In the genomic region with DNA sequence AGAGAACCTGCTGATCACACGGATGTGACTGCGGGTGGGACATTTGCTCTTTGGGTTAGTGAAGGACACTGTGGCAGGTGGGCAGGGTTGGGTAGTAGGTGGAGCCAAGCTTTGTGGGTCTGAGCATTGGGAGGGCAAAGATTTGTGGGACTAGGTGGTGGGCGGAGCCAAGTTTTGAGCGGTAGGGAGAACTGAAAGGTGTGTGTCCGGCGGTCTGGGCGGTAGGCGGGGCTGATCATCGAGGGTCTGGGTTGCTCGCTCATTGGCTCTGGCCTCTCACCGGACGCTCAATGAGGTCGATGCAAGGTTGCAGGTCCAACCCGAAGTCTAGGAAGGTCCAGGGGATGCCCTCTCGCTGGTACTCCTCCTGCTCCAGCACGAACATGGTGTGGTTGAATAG, we compare ENCODE assay signal across 12 mouse cellular contexts. TPM values are rescaled to one million over a fixed set of nuclear protein-coding genes. Genes with fewer than 3 reads are reported as not detected.
DNase-seq lines count a peak whose midpoint lies in the region; ATAC-seq and TF ChIP-seq lines count a peak whose summit lies in the region.
"Had no signal": no experiment of that assay in that cellular context is flagged by ENCODE, and none has a peak within 500 bp of the region (broad histone marks: within the 10 kb centered on the region; RNA-seq: fewer than 3 reads in every experiment).

No protein-coding gene starts in this region.

- WGBS in hindbrain, embryonic 10.5 days, result 2% methylated on average over 16 of the region's 16 CpGs
- 7% methylated on average over 16 of the region's 16 CpGs for WGBS in hindbrain, embryonic 11.5 days
- 3% methylated on average over 16 of the region's 16 CpGs for WGBS in forebrain, embryonic 14.5 days
- WGBS in midbrain, embryonic 14.5 days, result 4% methylated on average over 16 of the region's 16 CpGs

- ATAC-seq in hindbrain, embryonic 11.5 days (ENCODE audit: low FRiP score), result no peak
- no peak for ATAC-seq in forebrain, embryonic 14.5 days
- no peak for ATAC-seq in midbrain, embryonic 14.5 days (ENCODE audit: low FRiP score, low TSS enrichment)
- ATAC-seq: activated CD4-positive, CD25-positive, alpha-beta regulatory T cell, adult 4 months had no signal

- no peak overlapping the region for H3K27ac ChIP-seq in hindbrain, embryonic 10.5 days
- H3K27ac ChIP-seq in hindbrain, embryonic 11.5 days (ENCODE audit: low read depth, low read length), result no peak overlapping the region
- no peak overlapping the region for H3K27ac ChIP-seq in ES-Bruce4 (ENCODE audit: insufficient read depth, low read length)
- H3K27ac ChIP-seq in forebrain, embryonic 14.5 days (ENCODE audit: low read depth, low read length), result no peak overlapping the region
- no peak overlapping the region for H3K27ac ChIP-seq in midbrain, embryonic 14.5 days (replicated peaks; ENCODE audit: low read depth, low read length)
- H3K27ac ChIP-seq: liver, embryonic 13.5 days had no signal

- H3K4me3 ChIP-seq in hindbrain, embryonic 10.5 days, result peak overlapping the region; percentile 35
- H3K4me3 ChIP-seq in hindbrain, embryonic 11.5 days (ENCODE audit: low read depth, low read length), result no peak overlapping the region
- peak overlapping the region; percentile 72 for H3K4me3 ChIP-seq in ES-Bruce4 (ENCODE audit: low read depth, low read length)
- no peak overlapping the region for H3K4me3 ChIP-seq in forebrain, embryonic 14.5 days (ENCODE audit: low read depth, low read length)
- H3K4me3 ChIP-seq in midbrain, embryonic 14.5 days (replicated peaks; ENCODE audit: low read depth, low read length), result no peak overlapping the region
- H3K4me3 ChIP-seq: liver, embryonic 13.5 days had no signal

- no peak for TF ChIP-seq EP300 in ES-Bruce4 (IDR thresholded peaks at IDR 0.05; ENCODE audit: insufficient read depth, low read depth, low read length)

- TF ChIP-seq POLR2A in ES-Bruce4 (IDR thresholded peaks at IDR 0.05; ENCODE audit: insufficient read depth, low read length), result no peak

- 0 out of 2 replicates have a peak, but pooled peaks cover 4% of the 10 kb centered on the region for H3K9me3 ChIP-seq in hindbrain, embryonic 10.5 days
- H3K9me3 ChIP-seq in hindbrain, embryonic 11.5 days (ENCODE audit: control insufficient read depth, low read length), result no peaks in the 10 kb centered on the region
- no peaks in the 10 kb centered on the region for H3K9me3 ChIP-seq in ES-Bruce4 (replicated peaks; ENCODE audit: control insufficient read depth, insufficient read depth, low read length, poor library complexity, severe bottlenecking)
- H3K9me3 ChIP-seq in forebrain, embryonic 14.5 days (replicated peaks; ENCODE audit: control insufficient read depth, low read length), result no peaks in the 10 kb centered on the region
- 0 out of 2 replicates have a peak, but pooled peaks cover 4% of the 10 kb centered on the region for H3K9me3 ChIP-seq in midbrain, embryonic 14.5 days (ENCODE audit: control insufficient read depth, low read length)
- H3K9me3 ChIP-seq: liver, embryonic 13.5 days had no signal

- no peak for DNase-seq in hindbrain, embryonic 10.5 days (ENCODE audit: low spot score)
- no peak for DNase-seq in hindbrain, embryonic 11.5 days (ENCODE audit: low spot score)
- DNase-seq in forebrain, embryonic 14.5 days (ENCODE audit: low spot score), result no peak
- DNase-seq in midbrain, embryonic 14.5 days, result no peak
- no peak for DNase-seq in embryo, embryonic 10.5 days (ENCODE audit: low spot score)
- DNase-seq in cerebellum, postnatal 10 days, result no peak
- DNase-seq in right cerebral cortex, adult 18-20 months, result no peak
- DNase-seq: gastrocnemius, postnatal 14 days; heart, postnatal 4 days; liver, embryonic 13.5 days had no signal

- H3K27me3 ChIP-seq in hindbrain, embryonic 10.5 days (ENCODE audit: insufficient read depth, poor library complexity, severe bottlenecking), result peaks cover 84% of the 10 kb centered on the region
- peaks cover 26% of the 10 kb centered on the region for H3K27me3 ChIP-seq in hindbrain, embryonic 11.5 days (ENCODE audit: control insufficient read depth, insufficient read depth, low read length)
- no peaks in the 10 kb centered on the region for H3K27me3 ChIP-seq in ES-Bruce4 (ENCODE audit: control insufficient read depth, insufficient read depth, low read length, poor library complexity, severe bottlenecking)
- peaks cover 23% of the 10 kb centered on the region for H3K27me3 ChIP-seq in forebrain, embryonic 14.5 days (replicated peaks; ENCODE audit: control insufficient read depth, insufficient read depth, low read length)
- H3K27me3 ChIP-seq in midbrain, embryonic 14.5 days (ENCODE audit: control insufficient read depth, insufficient read depth, low read length), result peaks cover 33% of the 10 kb centered on the region

- H3K4me2 ChIP-seq in hindbrain, embryonic 11.5 days (replicated peaks; ENCODE audit: low read depth, low read length), result no peak overlapping the region
- peak overlapping the region; percentile 6; the same call in 1 of the 2 replicates for H3K4me2 ChIP-seq in forebrain, embryonic 14.5 days (ENCODE audit: low read length)
- 0 out of 2 replicates have a peak overlapping the region, but pooled peaks have one; percentile 20 for H3K4me2 ChIP-seq in midbrain, embryonic 14.5 days (ENCODE audit: low read length)
- H3K4me2 ChIP-seq: liver, embryonic 13.5 days had no signal

- no peak overlapping the region for H3K9ac ChIP-seq in hindbrain, embryonic 11.5 days (ENCODE audit: low read depth, low read length)
- H3K9ac ChIP-seq in ES-Bruce4 (ENCODE audit: low read depth, poor library complexity, severe bottlenecking), result no peak overlapping the region
- no peak overlapping the region for H3K9ac ChIP-seq in forebrain, embryonic 14.5 days (ENCODE audit: low read length)
- H3K9ac ChIP-seq in midbrain, embryonic 14.5 days (replicated peaks; ENCODE audit: low read length), result no peak overlapping the region
- H3K9ac ChIP-seq: liver, embryonic 13.5 days had no signal

- H3K36me3 ChIP-seq in hindbrain, embryonic 10.5 days, result no peaks in the 10 kb centered on the region
- H3K36me3 ChIP-seq in hindbrain, embryonic 11.5 days (ENCODE audit: control insufficient read depth, insufficient read depth, low read length), result no peaks in the 10 kb centered on the region
- H3K36me3 ChIP-seq in ES-Bruce4 (ENCODE audit: control insufficient read depth, insufficient read depth, low read length, poor library complexity, severe bottlenecking), result no peaks in the 10 kb centered on the region
- H3K36me3 ChIP-seq in forebrain, embryonic 14.5 days (ENCODE audit: control insufficient read depth, insufficient read depth, low read length), result no peaks in the 10 kb centered on the region
- H3K36me3 ChIP-seq in midbrain, embryonic 14.5 days (ENCODE audit: control insufficient read depth, insufficient read depth, low read length), result no peaks in the 10 kb centered on the region
- H3K36me3 ChIP-seq: liver, embryonic 13.5 days had no signal

- no peak for TF ChIP-seq CTCF in ES-Bruce4 (IDR thresholded peaks at IDR 0.05; ENCODE audit: low read depth, low read length)

- peaks cover 14% of the 10 kb centered on the region for H3K4me1 ChIP-seq in hindbrain, embryonic 10.5 days (replicated peaks)
- H3K4me1 ChIP-seq in hindbrain, embryonic 11.5 days (replicated peaks; ENCODE audit: control insufficient read depth, insufficient read depth, low read length), result no peaks in the 10 kb centered on the region
- no peaks in the 10 kb centered on the region for H3K4me1 ChIP-seq in ES-Bruce4 (ENCODE audit: control insufficient read depth, insufficient read depth, low read length)
- H3K4me1 ChIP-seq in forebrain, embryonic 14.5 days (ENCODE audit: control insufficient read depth, insufficient read depth, low read length), result no peaks in the 10 kb centered on the region
- H3K4me1 ChIP-seq in midbrain, embryonic 14.5 days (ENCODE audit: control insufficient read depth, insufficient read depth, low read length), result no peaks in the 10 kb centered on the region

RNA-seq across cellular contexts. Expression of a gene that starts 32.0 kb away (rescaled TPM):
- polyA plus RNA-seq in hindbrain, embryonic 10.5 days (2016; fragmentation: Nextera tagmentation; extraction: Ambion mirVana), result 1.5 and 2.4 TPM in 2 replicates
- 1.9 and 2.3 TPM in 2 replicates for polyA plus RNA-seq in hindbrain, embryonic 11.5 days (2014; fragmentation: Nextera tagmentation; extraction: Ambion mirVana)
- polyA plus RNA-seq in ES-Bruce4 (2011; ENCODE audit: insufficient read depth, insufficient read length, low read depth, missing spikeins), result 14.7 and 16.5 TPM in 2 replicates
- polyA plus RNA-seq in forebrain, embryonic 14.5 days (2014; fragmentation: Nextera tagmentation; extraction: Ambion mirVana), result 0.74 and 1.1 TPM in 2 replicates
- 2.5 and 2.7 TPM in 2 replicates for polyA plus RNA-seq in midbrain, embryonic 14.5 days (2014; fragmentation: Nextera tagmentation; extraction: Ambion mirVana)

RNA-seq across cellular contexts. Expression of a gene that starts 48.2 kb away (rescaled TPM):
- 1.3 and 1.5 TPM in 2 replicates for polyA plus RNA-seq in hindbrain, embryonic 10.5 days (2016; fragmentation: Nextera tagmentation; extraction: Ambion mirVana)
- polyA plus RNA-seq in hindbrain, embryonic 11.5 days (2014; fragmentation: Nextera tagmentation; extraction: Ambion mirVana), result 1.4 and 2.1 TPM in 2 replicates
- 12.3 and 15.5 TPM in 2 replicates for polyA plus RNA-seq in ES-Bruce4 (2011; ENCODE audit: insufficient read depth, insufficient read length, low read depth, missing spikeins)
- 2.1 and 2.2 TPM in 2 replicates for polyA plus RNA-seq in forebrain, embryonic 14.5 days (2014; fragmentation: Nextera tagmentation; extraction: Ambion mirVana)
- polyA plus RNA-seq in midbrain, embryonic 14.5 days (2014; fragmentation: Nextera tagmentation; extraction: Ambion mirVana), result 5.2 and 7.5 TPM in 2 replicates
- polyA plus RNA-seq: activated CD4-positive, CD25-positive, alpha-beta regulatory T cell, adult 4 months had no signal

Comparison
In these comparisons a context has a peak if more than half of its experiments do, and no peak if none do; other contexts are left out.
1. H3K4me3 ChIP-seq: peak in hindbrain, embryonic 10.5 days (single experiment) and ES-Bruce4 (single experiment); none in hindbrain, embryonic 11.5 days (single experiment), forebrain, embryonic 14.5 days (single experiment) and midbrain, embryonic 14.5 days (single experiment).